Mouse (Mus musculus) liver, embryonic 14.5 days (tissue): ENCODE measurements around the gene Ccnb3. TPM values are rescaled to one million over a fixed set of nuclear protein-coding genes. Genes with fewer than 3 reads are reported as not detected.

Experiments used
- ATAC-seq: fragments of 200-750 bp; cut with Nextera tagmentation; 2 replicates; pipeline ENCODE4 v1.8.0; 2017; ENCODE audit warnings: moderate number of reproducible peaks, mild to moderate bottlenecking, moderate library complexity; ENCODE audit not compliant: insufficient read depth
- DNase-seq, 3 experiments: peaks; one replicate each; pipeline ENCODE4 v3.0.0-alpha.2; 2012 to 2013; ENCODE audit warnings: low read depth in 3 of 3, low spot score in 3 of 3
- H3K27ac ChIP-seq: fragments of 300-500 bp; sonication (generic); 2 replicates; pipeline ENCODE4 v1.5.1; 2014; ENCODE audit warnings: moderate library complexity, mild to moderate bottlenecking, control low read depth, inconsistent platforms
- H3K27me3 ChIP-seq: fragments of 300-500 bp; sonication (generic); 2 replicates; pipeline ENCODE4 v1.6.1; 2014; ENCODE audit warnings: mild to moderate bottlenecking, low read length, moderate library complexity; ENCODE audit not compliant: control insufficient read depth, insufficient read depth
- H3K36me3 ChIP-seq: fragments of 300-500 bp; sonication (generic); replicated peaks from 2 replicates; pipeline ENCODE4 v1.6.1; 2014; ENCODE audit warnings: low read depth; ENCODE audit not compliant: control insufficient read depth, insufficient read depth
- H3K4me1 ChIP-seq, 2 experiments: fragments of 200-500 bp in 1 of 2; fragments of 300-500 bp in 1 of 2; sonication (generic) in 1 of 2; replicated peaks; 2 replicates each; pipeline ENCODE4 v1.6.1; 2012 to 2014; ENCODE audit warnings: antibody characterized with exemption in 1 of 2, inconsistent platforms in 1 of 2, low read length in 1 of 2; ENCODE audit not compliant: control insufficient read depth in 2 of 2, insufficient read depth in 2 of 2
- H3K4me2 ChIP-seq: fragments of 300-500 bp; sonication (generic); 2 replicates; pipeline ENCODE4 v1.6.1; 2014; ENCODE audit warnings: low read depth, mild to moderate bottlenecking, control low read depth, moderate library complexity
- H3K4me3 ChIP-seq, 2 experiments: fragments of 200-500 bp in 1 of 2; fragments of 300-500 bp in 1 of 2; sonication (generic) in 1 of 2; 2 replicates each; pipeline ENCODE4 v1.5.1; 2012 to 2014; ENCODE audit warnings: low read depth in 2 of 2, low read length in 2 of 2, mild to moderate bottlenecking in 2 of 2, control low read depth in 1 of 2, inconsistent platforms in 1 of 2, moderate library complexity in 1 of 2; ENCODE audit not compliant: insufficient read depth in 1 of 2
- H3K9ac ChIP-seq: fragments of 300-500 bp; sonication (generic); replicated peaks from 2 replicates; pipeline ENCODE4 v1.6.1; 2014; ENCODE audit warnings: mild to moderate bottlenecking, control low read depth, moderate library complexity
- H3K9me3 ChIP-seq: fragments of 300-500 bp; sonication (generic); 2 replicates; pipeline ENCODE4 v1.6.1; 2016; ENCODE audit warnings: low read length, mixed read lengths; ENCODE audit not compliant: control insufficient read depth
- CTCF ChIP-seq: IDR thresholded peaks from 2 replicates; pipeline ENCODE4 v1.5.1; 2016; ENCODE audit warnings: antibody characterized with exemption, low read depth, control low read depth
- EP300 ChIP-seq: IDR thresholded peaks from 2 replicates; pipeline ENCODE4 v1.6.1; 2016; ENCODE audit warnings: antibody characterized with exemption, low read depth
- WGBS: fragments of 180-500 bp; shearing (Covaris S2); extraction: QIAGEN DNeasy Blood & Tissue Kit; methylation state at CpG from one replicate; pipeline ENCODE4 v1.1.7; 2014; ENCODE audit not compliant: insufficient replicate concordance; 5-methylcytosine and 5-hydroxymethylcytosine counted together
- polyA plus RNA-seq, 2 experiments: library from polyadenylated mRNA; depleted of rRNA in 1 of 2; stranded (reverse) in 1 of 2; unstranded in 1 of 2; fragments of >200 nt; fragmentation: Nextera tagmentation in 1 of 2; extraction: Ambion mirVana in 1 of 2; gene quantifications; 2 replicates each; pipeline versions ENCODE4 v1.2.1 to v1.2.3; 2012 to 2014

Gene Ccnb3
- polyA plus RNA-seq, 2 experiments: 0.03 TPM; not detected in 1

DNA sequence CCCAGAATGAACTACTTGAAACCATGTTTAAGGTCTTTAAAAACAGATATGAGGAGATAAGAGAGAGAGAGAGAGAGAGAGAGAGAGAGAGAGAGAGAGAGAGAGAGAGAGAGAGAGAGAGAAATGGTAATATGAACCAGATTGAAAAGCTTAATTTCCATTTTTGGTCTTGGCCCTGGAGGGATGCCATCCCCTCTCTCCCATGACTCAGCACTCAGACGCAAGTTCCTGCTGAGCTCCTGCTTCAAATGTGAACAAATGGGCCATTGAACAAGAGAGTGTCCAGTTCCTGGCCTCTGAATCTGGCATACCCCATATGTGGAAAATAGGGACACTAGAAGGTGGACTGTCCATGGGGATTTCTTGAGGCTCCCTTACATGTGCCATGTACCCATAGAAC is 69.5 kb downstream of the Ccnb3 start:
- Histone ChIP-seq H3K27ac (no peak overlapping the region), H3K9ac (no peak overlapping the region), H3K4me1 (no peaks in the 10 kb centered on the region), H3K36me3 (no peaks in the 10 kb centered on the region), H3K4me2 (no peak overlapping the region), H3K27me3 (no peaks in the 10 kb centered on the region), H3K4me3 (no peak overlapping the region), H3K9me3 (no peaks in the 10 kb centered on the region)
- no peak for DNase-seq
- WGBS: 50% methylated on average over 1 of the region's 1 CpGs
- ATAC-seq: no peak
- no peak for TF ChIP-seq EP300
- TF ChIP-seq CTCF: no peak

DNA sequence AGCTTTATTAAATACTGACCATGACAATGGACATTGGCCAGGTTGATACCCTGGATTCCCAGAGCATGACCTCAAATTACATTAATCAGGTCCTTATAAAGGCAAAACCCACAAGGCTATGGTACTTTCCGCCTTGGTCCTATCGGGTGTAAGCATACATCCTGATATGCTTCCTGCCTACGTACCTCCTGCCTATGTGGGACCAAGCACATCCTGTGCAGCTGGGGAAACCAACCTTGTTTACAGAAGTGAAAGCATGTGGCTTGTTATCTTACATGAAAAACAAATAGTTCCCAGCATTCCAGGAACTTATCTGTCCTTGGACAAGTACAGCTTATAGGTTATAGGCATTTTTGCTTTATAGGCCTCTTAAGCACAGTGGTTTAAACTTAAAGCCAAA is 72.8 kb downstream of the Ccnb3 start:
- DNase-seq: no peak
- Histone ChIP-seq H3K27ac (no peak overlapping the region), H3K4me3 (no peak overlapping the region), H3K9ac (no peak overlapping the region), H3K4me1 (no peaks in the 10 kb centered on the region), H3K4me2 (no peak overlapping the region), H3K27me3 (no peaks in the 10 kb centered on the region), H3K9me3 (no peaks in the 10 kb centered on the region), H3K36me3 (no peaks in the 10 kb centered on the region)
- TF ChIP-seq CTCF (no peak), EP300 (no peak)
- WGBS: 35% methylated on average over 3 of the region's 3 CpGs
- no peak for ATAC-seq

Other genes starting within 250 kb of the Ccnb3 start
- not detected in 2 replicates for gene Akap4, start 25.9 kb upstream of the Ccnb3 start, polyA plus RNA-seq (2012; rRNA removed)
- not detected in 2 replicates for gene Akap4, start 25.9 kb upstream of the Ccnb3 start, polyA plus RNA-seq (2014; fragmentation: Nextera tagmentation; extraction: Ambion mirVana)